Mouse (Mus musculus) heart, postnatal 4 days (tissue): Measurements from ENCODE around the gene Cdkn2aipnl. TPM values are rescaled to one million over a fixed set of nuclear protein-coding genes. Genes with fewer than 3 reads are reported as not detected.

Source experiments
- DNase-seq: peaks from one replicate; pipeline ENCODE4 v3.0.0; 2021
- total RNA-seq, 2 experiments: library from RNA; stranded (reverse); gene quantifications; 2 replicates each; pipeline ENCODE4 v1.2.3; 2021

The Cdkn2aipnl gene
- 10 to 100 TPM; 25.4 to 30.7 TPM for total RNA-seq

- peak; percentile 97 for DNase-seq
These were observed at the start of gene Cdkn2aipnl for GRCm38 (mm10) chr11:51967443-51968401. TSS of gene Cdkn2aipnl (plus strand) at chr11:51967661.

GRCm38 (mm10) chr11:51917951-51918350, 49.5 kb upstream of the Cdkn2aipnl start:
- no peak for DNase-seq

GRCm38 (mm10) chr11:51918576-51918975, 48.9 kb upstream of the Cdkn2aipnl start:
- DNase-seq: no peak

DNA sequence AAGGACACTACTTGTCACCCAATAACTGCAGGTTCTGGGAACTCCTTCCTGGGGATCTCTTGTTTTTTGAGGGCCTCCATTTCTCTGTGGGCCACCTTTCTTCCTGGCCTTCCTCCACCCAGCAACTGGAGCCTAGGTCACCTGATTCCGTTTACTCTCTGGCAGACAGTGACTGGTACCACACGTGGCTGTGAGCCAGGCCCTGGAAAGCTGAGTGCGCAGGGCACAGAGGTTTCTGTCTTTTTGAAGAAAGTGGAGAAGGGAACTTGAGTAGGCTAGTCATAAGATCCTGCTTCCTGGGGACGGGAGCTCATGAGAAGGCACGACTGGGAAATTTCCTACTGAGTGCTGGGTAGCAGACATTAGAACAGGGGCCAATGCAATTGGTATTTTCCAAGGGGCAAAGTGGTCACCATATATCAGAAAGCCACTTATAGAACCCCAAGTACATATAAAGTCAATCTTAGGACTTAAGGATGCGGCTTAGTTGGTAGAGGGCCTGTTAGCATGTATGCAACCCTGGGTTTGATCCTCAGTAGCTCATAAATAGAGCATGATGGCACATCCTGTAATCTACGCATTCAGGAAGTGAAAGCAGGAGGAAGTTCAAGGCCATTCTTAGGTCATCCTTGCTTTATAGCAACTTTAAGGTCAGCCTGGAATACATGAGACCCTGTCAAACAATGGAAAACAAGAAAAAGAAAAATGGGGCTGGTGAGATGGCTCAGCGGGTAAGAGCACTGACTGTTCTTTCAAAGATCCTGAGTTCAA, 45.9 kb upstream of the Cdkn2aipnl start:
- DNase-seq: no peak

GRCm38 (mm10) chr11:51922421-51922841, 45.0 kb upstream of the Cdkn2aipnl start:
- DNase-seq: no peak

- no peak for DNase-seq
These were observed 41.9 kb upstream of the Cdkn2aipnl start for GRCm38 (mm10) chr11:51925595-51925994.

DNA sequence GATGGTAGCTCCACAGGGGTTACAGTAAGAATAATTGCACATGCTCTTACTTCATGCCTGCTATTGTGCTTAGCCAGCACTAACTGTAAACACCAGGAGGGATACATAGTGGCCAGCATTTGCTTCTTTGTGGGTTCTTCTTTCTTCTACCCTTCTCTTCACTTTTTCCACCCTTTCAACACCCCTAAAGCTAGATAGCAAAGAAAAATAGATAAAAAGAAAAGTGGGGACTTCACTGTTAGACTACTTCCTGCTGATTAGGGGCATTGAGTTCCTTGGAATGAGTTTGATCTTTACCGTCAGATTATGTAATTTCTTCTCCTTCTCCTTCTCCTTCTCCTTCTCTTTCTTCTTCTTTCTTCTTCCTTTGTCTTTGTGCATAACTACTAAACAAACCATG, 41.1 kb upstream of the Cdkn2aipnl start:
- DNase-seq: no peak

DNA sequence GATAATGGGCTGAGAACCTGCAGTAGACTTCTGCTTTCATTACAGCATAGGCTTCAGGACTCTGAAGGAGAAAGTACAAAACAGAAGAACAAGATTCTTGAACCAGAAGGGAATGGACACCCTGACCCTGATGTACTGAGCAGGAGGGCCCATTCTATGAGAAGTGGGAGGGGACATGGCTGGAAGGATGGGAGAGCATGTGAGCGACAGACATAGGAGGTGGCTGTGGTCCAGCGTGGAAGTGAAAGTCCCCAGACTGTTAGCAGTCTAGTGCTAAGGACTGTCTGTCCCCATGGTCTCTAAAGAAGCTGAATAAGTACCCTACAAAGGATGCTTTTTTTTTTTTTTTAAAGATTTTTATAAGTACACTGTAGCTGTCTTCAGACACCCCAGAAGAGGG, 40.4 kb upstream of the Cdkn2aipnl start:
- no peak for DNase-seq

DNA sequence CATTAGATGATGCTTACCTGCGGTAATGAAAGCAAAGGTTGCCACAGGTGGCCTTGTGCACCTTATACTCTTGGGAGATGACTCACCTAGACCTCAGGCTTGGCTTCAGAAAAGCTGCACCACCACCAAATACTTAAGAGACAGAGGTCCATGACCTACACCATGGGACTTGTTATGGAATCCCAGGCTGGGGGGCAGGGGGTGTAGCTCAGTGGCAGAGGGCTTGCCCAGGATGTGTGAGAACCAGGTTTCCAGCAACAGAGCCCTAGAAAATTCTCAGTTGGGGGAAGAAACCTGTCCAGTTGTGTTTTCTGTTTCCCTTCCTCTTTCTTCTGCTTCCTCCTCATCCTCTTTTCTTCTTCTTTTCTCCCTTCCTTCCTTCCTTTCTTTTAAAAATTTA, 36.3 kb upstream of the Cdkn2aipnl start:
- no peak for DNase-seq

- no peak for DNase-seq
These were observed 35.7 kb upstream of the Cdkn2aipnl start for GRCm38 (mm10) chr11:51931790-51932189.

DNA sequence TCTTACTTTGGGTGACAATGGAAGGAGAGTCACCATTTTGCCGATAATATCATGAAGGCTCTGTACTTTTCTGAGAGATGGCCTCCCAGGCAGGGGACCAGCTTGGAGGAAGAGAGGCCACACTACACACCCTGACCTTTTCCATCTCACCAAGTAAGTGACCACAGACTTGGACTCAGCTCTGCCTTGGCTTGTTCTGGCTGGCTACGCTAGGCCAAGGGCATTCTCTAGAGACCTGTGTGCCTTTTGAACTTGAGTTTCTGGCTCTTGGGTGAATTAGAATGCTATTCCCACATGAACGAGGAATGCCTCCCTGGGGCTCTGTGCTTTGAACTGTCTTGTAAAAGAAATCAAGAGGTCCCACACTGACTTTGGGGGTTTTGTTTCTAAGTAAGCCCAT, 33.2 kb upstream of the Cdkn2aipnl start:
- no peak for DNase-seq

DNA sequence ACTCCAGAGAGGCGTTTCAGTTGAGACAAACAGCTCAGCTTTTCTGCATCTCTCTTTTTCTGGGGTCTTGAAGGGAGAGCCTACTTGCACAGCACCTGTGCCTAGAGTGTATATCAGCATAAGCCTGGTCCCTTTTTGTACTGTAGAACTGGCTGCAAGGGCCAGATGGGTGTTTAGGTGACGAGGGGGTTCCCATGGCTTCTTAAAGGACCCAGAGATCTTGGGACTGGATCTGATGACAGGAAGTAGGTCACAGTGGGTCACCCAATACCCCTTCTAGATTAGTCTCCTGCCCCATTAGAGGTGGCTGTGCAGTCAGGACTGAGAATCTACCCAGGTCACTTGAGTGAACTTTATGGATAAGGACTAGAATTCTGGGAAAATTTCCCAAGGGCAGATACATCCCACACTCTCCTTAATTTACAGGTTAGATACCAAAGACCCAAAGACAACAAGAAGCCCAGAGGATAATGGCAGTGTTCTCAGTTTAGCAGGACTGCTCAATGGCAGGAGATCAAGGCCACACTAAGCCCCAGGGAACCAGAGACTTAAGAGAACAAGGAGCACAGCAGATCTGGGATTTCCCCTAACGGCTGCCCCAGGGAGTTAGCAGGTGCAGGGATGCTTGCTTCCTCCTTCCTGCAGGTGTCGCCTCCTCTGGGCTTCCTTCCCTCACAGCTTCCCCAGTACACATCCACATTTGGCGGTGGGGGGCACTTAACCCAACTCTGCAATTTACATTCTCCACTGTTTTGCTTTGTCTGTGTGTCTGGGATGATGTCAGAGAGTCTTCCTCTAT, 31.6 kb upstream of the Cdkn2aipnl start:
- no peak for DNase-seq

DNA sequence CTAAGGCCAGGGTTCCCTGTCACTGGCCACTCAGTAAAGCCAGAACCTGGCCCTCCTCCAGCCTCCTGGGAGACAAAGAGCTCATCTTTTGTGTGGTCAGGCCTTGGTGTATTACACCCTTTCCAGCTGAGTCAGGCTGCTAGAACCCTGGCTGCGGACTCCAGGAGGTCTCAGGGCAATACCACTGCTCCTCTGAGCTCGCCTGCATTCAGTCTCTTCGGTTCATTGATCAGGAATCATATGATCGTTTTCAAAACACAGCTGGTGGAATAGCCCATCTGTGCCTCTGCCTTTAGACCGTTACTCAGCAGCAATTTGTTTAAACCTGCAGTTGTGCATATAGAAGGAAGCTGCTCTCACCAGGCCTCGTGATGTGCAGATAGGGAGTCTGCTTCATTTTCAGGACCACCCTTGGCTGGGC, 30.1 kb upstream of the Cdkn2aipnl start:
- no peak for DNase-seq

DNA sequence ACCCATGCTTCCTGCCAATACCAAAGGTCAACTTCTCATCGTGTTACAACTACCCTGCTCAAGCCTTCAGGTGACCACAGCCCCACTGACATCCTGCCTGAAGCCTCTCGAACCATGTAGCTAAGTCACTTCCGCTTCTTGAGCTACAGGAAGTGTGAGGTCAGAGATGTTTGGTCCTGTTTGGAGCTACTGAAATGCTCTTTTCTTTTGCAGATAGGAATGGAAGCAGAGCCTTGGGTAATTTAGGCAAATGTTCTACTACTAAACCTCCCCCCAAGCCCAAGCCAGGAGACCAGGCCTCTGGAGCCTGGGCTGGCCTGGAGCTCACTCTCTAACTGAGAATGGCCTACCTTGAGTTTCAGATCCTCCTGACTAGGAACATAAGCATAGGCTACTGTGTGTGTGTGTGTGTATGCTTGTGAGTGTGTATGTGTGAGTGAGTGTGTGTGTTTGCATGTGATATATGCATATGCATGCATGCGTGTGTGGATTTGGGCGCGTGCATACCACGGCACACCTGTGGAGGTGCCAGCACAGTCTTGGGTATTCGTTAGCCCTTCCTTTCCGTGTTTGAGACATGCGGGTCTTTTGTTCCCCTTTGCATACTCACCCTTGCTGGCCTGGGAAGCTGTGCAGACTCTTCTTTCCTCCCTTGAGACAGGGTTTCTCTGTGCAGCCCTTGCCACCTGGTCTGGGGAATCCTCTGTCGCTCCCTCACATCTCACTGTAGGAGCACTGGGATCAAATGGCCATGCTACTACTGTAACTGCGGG, 28.5 kb upstream of the Cdkn2aipnl start:
- DNase-seq: no peak

DNA sequence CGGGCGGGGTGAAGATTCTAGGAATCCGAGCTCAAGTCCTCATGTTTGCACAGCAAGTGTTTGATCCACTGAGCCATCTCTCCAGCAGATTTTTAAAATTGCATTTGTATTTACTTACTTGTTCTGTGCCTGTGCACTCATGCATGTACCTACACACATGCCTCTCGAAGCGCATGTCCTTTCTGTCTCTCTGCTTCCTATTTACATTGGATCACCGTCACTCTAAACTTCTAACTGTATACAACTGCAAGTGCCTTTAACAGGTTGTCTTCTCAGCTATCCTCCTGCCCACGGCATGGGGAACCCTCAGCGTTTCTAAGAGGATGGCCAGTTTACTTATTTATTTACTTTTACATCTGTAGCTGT, 27.9 kb upstream of the Cdkn2aipnl start:
- DNase-seq: no peak

- DNase-seq: peak; percentile 24
These were observed 26.9 kb upstream of the Cdkn2aipnl start for GRCm38 (mm10) chr11:51940511-51940955.

GRCm38 (mm10) chr11:51942602-51943499, 24.6 kb upstream of the Cdkn2aipnl start:
- DNase-seq: no peak

DNA sequence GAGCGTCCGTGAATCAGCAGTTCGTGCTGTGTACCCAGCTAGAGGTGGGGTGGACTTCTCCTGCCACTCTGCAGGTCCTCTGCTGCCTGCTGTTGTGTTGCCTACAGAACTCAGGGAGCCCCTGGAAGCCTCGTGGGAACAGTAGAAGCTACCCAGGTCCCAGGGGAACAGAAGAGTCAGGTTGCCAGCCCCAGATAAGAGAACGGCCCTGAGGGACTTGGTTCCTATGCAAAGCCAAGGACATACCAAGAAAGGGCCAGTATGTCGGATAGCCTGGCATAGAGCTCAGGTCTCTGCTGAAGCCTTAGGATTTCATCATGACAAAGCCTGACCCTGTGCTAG, 24.0 kb upstream of the Cdkn2aipnl start:
- DNase-seq: no peak

DNA sequence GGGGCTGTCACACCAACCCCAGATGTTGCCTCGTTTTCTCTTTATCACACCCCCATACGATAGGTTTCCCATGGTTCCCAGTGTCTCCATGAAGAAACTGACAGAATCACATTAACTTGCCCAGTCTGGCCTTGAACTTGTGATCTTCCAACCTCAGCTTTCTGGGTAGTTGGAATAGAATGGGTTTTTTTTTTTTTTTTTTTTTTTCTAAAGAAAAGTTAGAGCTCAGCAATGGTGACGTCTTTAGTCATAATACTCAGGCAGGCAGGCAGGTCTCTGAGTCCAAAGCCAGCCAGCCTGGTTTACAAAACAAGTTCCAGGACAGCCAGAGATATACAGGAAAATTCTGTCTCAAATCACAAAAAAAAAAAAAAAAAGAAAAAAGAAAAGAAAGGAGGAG, 23.2 kb upstream of the Cdkn2aipnl start:
- no peak for DNase-seq

GRCm38 (mm10) chr11:51945548-51945947, 21.9 kb upstream of the Cdkn2aipnl start:
- peak; percentile 43 for DNase-seq

GRCm38 (mm10) chr11:51946144-51946543, 21.3 kb upstream of the Cdkn2aipnl start:
- no peak for DNase-seq
